Comparison of ENCODE assay signal across 16 mouse cellular contexts in genomic region chr3:116205346-116206219, GRCm38 (mm10). TPM values are rescaled to one million over a fixed set of nuclear protein-coding genes. Genes with fewer than 3 reads are reported as not detected.
A peak's percentile ranks its signal among the peaks of the same experiment; 100 is the strongest.
DNase-seq lines count a peak whose midpoint lies in the region; ATAC-seq and TF ChIP-seq lines count a peak whose summit lies in the region.
"Had no signal": no experiment of that assay in that cellular context is flagged by ENCODE, and none has a peak within 500 bp of the region (broad histone marks: within the 10 kb centered on the region; RNA-seq: fewer than 3 reads in every experiment).

No protein-coding gene starts in this region.

- DNase-seq in heart, adult 11 months, result peak; percentile 92
- peak; percentile 55 for DNase-seq in kidney, postnatal 0 days (ENCODE audit: low spot score)
- no peak for DNase-seq in kidney, adult 11 months
- peak; percentile 12 for DNase-seq in ovary, adult 18-20 months (ENCODE audit: low spot score)
- DNase-seq in ovary, postnatal 14 days (ENCODE audit: low spot score), result no peak
- DNase-seq in embryo, embryonic 10 days (ENCODE audit: low spot score), result no peak
- DNase-seq: adrenal gland, postnatal 10 days; cerebellum, postnatal 10 days; kidney, adult 18-20 months; layer of hippocampus, postnatal 36 days; spleen, adult 18-20 months had no signal

- no peak overlapping the region for H3K9ac ChIP-seq in heart, embryonic 12.5 days
- no peak overlapping the region for H3K9ac ChIP-seq in kidney, postnatal 0 days (ENCODE audit: low read depth, low read length)
- no peak overlapping the region for H3K9ac ChIP-seq in stomach, embryonic 15.5 days
- H3K9ac ChIP-seq: neural tube, embryonic 12.5 days had no signal

- no peak overlapping the region for H3K4me2 ChIP-seq in heart, embryonic 12.5 days
- H3K4me2 ChIP-seq in kidney, postnatal 0 days (ENCODE audit: low read length), result no peak overlapping the region
- no peak overlapping the region for H3K4me2 ChIP-seq in stomach, embryonic 15.5 days
- H3K4me2 ChIP-seq: neural tube, embryonic 12.5 days had no signal

- no peak overlapping the region for H3K4me3 ChIP-seq in heart, embryonic 12.5 days
- no peak overlapping the region for H3K4me3 ChIP-seq in kidney, postnatal 0 days (replicated peaks; ENCODE audit: low read depth, low read length)
- H3K4me3 ChIP-seq in stomach, embryonic 15.5 days (replicated peaks), result no peak overlapping the region
- H3K4me3 ChIP-seq: forebrain, embryonic 10.5 days; neural tube, embryonic 12.5 days had no signal

- 61% methylated on average over 13 of the region's 13 CpGs for WGBS in heart, embryonic 12.5 days
- 65% methylated on average over 13 of the region's 13 CpGs for WGBS in kidney, postnatal 0 days
- WGBS in stomach, embryonic 15.5 days, result 62% methylated on average over 13 of the region's 13 CpGs

- H3K27ac ChIP-seq in heart, embryonic 12.5 days (ENCODE audit: poor library complexity, severe bottlenecking), result no peak overlapping the region
- H3K27ac ChIP-seq in kidney, postnatal 0 days, result peak overlapping the region; percentile 38
- peak overlapping the region; percentile 73 for H3K27ac ChIP-seq in stomach, embryonic 15.5 days
- H3K27ac ChIP-seq: forebrain, embryonic 10.5 days; neural tube, embryonic 12.5 days had no signal

- no peaks in the 10 kb centered on the region for H3K9me3 ChIP-seq in heart, embryonic 12.5 days (replicated peaks)
- H3K9me3 ChIP-seq in kidney, postnatal 0 days (replicated peaks; ENCODE audit: low read length), result no peaks in the 10 kb centered on the region
- H3K9me3 ChIP-seq in stomach, embryonic 15.5 days, result no peaks in the 10 kb centered on the region
- H3K9me3 ChIP-seq: forebrain, embryonic 10.5 days; neural tube, embryonic 12.5 days had no signal

- H3K27me3 ChIP-seq in heart, embryonic 12.5 days (replicated peaks), result no peaks in the 10 kb centered on the region
- no peaks in the 10 kb centered on the region for H3K27me3 ChIP-seq in kidney, postnatal 0 days (ENCODE audit: insufficient read depth, low read length)
- H3K27me3 ChIP-seq in stomach, embryonic 15.5 days (replicated peaks), result no peaks in the 10 kb centered on the region
- H3K27me3 ChIP-seq: neural tube, embryonic 12.5 days had no signal

- no peaks in the 10 kb centered on the region for H3K36me3 ChIP-seq in heart, embryonic 12.5 days
- no peaks in the 10 kb centered on the region for H3K36me3 ChIP-seq in kidney, postnatal 0 days (ENCODE audit: insufficient read depth, low read length)
- no peaks in the 10 kb centered on the region for H3K36me3 ChIP-seq in stomach, embryonic 15.5 days
- H3K36me3 ChIP-seq: forebrain, embryonic 10.5 days; neural tube, embryonic 12.5 days had no signal

- no peak for TF ChIP-seq CTCF in kidney, postnatal 0 days (IDR thresholded peaks at IDR 0.05; ENCODE audit: low read depth)

- ATAC-seq in heart, embryonic 12.5 days (ENCODE audit: insufficient number of reproducible peaks, low FRiP score), result no peak
- ATAC-seq in kidney, postnatal 0 days (replicated peaks; ENCODE audit: low FRiP score, low read depth), result no peak
- no peak for ATAC-seq in stomach, embryonic 15.5 days (ENCODE audit: insufficient read depth, low FRiP score, low read depth)
- ATAC-seq: midbrain, embryonic 16.5 days had no signal

- peaks cover 12% of the 10 kb centered on the region for H3K4me1 ChIP-seq in heart, embryonic 12.5 days (replicated peaks)
- peaks cover 10% of the 10 kb centered on the region for H3K4me1 ChIP-seq in kidney, postnatal 0 days (replicated peaks; ENCODE audit: insufficient read depth, low read length)
- 0 out of 2 replicates have a peak, but pooled peaks cover 8% of the 10 kb centered on the region for H3K4me1 ChIP-seq in stomach, embryonic 15.5 days
- H3K4me1 ChIP-seq: forebrain, embryonic 10.5 days; neural tube, embryonic 12.5 days had no signal

RNA-seq across cellular contexts. Expression of gene Gpr88, which starts 47.7 kb away (rescaled TPM):
- polyA plus RNA-seq in heart, embryonic 12.5 days (2016; fragmentation: Nextera tagmentation; extraction: Ambion mirVana), result 1.1 TPM in 1 of 2 replicates, not detected in the other
- polyA plus RNA-seq in kidney, postnatal 0 days (2015; fragmentation: Nextera tagmentation; extraction: Ambion mirVana), result 0.30 and 0.77 TPM in 2 replicates
- 2.0 and 2.1 TPM in 2 replicates for polyA plus RNA-seq in stomach, embryonic 15.5 days (2015; fragmentation: Nextera tagmentation; extraction: Ambion mirVana)
- polyA plus RNA-seq: forebrain, embryonic 10.5 days had no signal

Comparison
In these comparisons a context has a peak if more than half of its experiments do, and no peak if none do; other contexts are left out.
1. DNase-seq: peak in heart, adult 11 months (single experiment), kidney, postnatal 0 days (single experiment) and ovary, adult 18-20 months (single experiment); none in kidney, adult 11 months (single experiment), ovary, postnatal 14 days (single experiment) and embryo, embryonic 10 days (single experiment).